12 mouse cellular contexts compared by ENCODE assay signal in the genomic region with DNA sequence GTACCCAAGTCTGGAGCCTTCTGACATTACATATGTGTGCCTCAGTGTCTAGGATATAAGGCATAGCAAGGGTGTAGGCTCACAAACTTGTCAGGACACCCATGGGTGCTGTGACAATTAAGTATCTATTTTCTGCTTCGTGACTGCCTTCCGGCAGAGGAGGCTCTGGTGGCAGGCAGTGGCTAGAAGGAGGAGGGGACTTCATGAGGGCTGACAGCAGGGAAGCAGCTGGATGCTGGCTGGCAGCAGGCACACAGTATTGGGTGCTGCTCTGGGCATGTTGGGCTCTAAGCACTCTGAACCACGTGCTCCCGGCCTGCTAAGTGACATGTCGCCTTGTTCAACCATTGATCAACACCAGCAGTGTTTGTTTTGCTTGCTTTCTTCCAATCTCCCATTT.
"Had no signal": no experiment of that assay in that cellular context is flagged by ENCODE, and none has a peak within 500 bp of the region (broad histone marks: within the 10 kb centered on the region; RNA-seq: fewer than 3 reads in every experiment).

No protein-coding gene starts in this region.

- ATAC-seq: lung, postnatal 0 days; midbrain, embryonic 13.5 days had no signal

- DNase-seq: kidney, adult 18-20 months; kidney, postnatal 10 days; kidney, postnatal 4 days; lung, adult 2 months; lung, postnatal 36 days; thymus, postnatal 4 days had no signal

- H3K27ac ChIP-seq: liver, embryonic 15.5 days; midbrain, embryonic 13.5 days; neural tube, embryonic 12.5 days; stomach, postnatal 0 days had no signal

- H3K4me3 ChIP-seq: liver, embryonic 15.5 days; midbrain, embryonic 13.5 days; neural tube, embryonic 12.5 days had no signal

- H3K4me2 ChIP-seq: liver, embryonic 11.5 days; liver, embryonic 15.5 days; midbrain, embryonic 13.5 days; neural tube, embryonic 12.5 days had no signal

- H3K27me3 ChIP-seq: midbrain, embryonic 13.5 days; neural tube, embryonic 12.5 days had no signal

- H3K9me3 ChIP-seq: liver, embryonic 15.5 days; midbrain, embryonic 13.5 days; neural tube, embryonic 12.5 days had no signal

- H3K9ac ChIP-seq: liver, embryonic 15.5 days; midbrain, embryonic 13.5 days; neural tube, embryonic 12.5 days had no signal

- H3K36me3 ChIP-seq: liver, embryonic 15.5 days had no signal

- H3K4me1 ChIP-seq: liver, embryonic 15.5 days had no signal
